Mouse (Mus musculus) left cerebral cortex, adult 18-20 months (tissue): ENCODE data around the gene Psmb10. TPM values are rescaled to one million over a fixed set of nuclear protein-coding genes. Genes with fewer than 3 reads are reported as not detected.
A peak's percentile ranks its signal among the peaks of the same experiment; 100 is the strongest.

Experiments used
- DNase-seq, 2 experiments: peaks; one replicate each; pipeline ENCODE4 v3.0.0; 2021 to 2022; ENCODE audit warnings: low spot score in 2 of 2, mixed read lengths in 1 of 2
- total RNA-seq, 2 experiments: library from RNA; stranded (reverse); gene quantifications; 2 replicates each; pipeline ENCODE4 v1.2.3; 2021

Psmb10 gene
- total RNA-seq, 2 experiments from 2014 or later: 92.9 to 93.3 TPM

DNA sequence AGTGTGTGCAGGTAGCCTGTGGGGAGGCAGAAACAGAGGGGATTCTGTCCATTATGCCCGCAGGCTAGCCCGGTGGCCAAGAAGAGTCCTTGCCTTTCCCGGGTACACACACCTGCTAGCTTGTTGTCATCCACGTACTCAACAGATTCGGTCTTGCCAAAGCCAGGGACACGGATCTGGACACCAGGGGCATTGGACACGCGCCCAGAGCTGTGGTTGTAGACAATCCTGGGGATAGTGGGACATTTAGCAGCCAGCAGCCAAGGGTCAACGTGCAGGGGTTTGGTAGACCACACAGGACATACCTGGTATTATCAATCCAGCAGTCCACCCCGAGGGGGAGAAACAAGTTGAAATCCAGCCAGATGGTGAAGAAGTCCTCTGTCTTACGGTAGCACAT lies 3.8 kb upstream of the Psmb10 start:
- DNase-seq: no peak

DNA sequence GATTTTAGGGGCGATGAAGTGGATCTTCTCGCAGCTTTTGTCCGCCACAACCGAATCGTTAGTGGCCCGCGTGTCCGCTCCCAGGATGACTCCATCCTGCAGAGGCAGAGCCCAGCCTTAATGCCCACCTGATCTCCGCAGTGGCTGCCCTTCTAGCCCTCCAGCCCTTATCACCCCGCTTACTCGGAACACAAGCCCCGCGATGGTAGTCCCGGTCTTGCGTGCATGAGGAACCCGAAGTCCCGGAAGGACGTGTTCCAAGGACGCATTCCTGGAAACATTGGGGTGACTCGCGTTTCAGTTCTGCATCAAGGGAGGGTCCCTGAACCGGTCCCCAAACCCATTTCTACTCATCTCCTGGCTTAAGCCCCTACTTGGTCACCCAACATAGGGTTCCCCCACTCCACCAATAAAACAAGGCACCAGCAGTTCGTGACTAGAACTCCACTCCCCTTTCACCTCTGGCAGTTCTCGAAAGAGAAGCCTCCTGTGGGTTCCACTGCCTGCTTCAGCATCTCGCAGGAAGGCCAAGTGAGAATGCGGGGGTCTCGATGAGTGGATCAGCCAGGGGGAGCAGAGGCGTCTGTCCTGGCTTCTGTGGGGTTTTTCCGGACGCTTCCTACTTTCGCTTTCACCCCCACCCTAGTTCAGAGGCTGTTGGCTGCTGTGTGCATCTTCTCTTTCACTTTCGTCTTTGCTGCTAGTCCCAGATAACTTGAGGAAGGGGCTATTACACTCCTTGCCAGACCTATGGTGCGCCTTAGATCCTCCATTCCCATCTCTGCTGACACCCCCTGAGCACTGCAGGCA lies 543 bp downstream of the Psmb10 start:
- DNase-seq: peak; percentile 38 to 56

DNA sequence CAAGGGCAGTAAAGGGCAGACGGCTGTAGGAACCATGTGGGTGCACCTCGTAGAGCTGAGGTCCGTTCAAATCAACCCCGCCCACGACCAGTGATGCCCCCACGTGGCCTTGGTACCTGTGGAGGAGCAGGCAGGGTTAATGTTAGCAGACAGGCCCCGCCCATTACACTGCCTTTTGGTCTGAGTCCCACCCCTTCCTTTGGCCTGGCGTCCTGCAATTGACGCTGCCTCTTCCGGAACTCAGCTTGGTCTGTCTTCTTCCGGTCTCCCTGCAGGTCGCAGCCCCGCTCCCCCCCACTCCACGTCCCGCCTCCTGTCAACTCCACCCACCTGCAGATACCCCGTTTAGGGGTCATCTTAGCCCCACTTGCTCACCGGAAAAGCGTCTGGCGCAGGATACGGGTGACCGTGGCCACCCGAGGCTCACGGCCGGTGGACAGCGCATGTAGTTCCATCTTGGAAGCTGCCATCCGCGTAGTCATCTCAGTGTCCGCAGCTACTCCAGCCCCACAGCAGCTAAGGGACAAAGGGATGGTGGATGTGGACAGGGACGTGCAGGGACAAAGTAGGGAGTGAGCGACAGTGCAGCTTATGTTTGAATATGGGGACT lies 1.3 kb downstream of the Psmb10 start:
- DNase-seq: peak; percentile 85 to 89

DNA sequence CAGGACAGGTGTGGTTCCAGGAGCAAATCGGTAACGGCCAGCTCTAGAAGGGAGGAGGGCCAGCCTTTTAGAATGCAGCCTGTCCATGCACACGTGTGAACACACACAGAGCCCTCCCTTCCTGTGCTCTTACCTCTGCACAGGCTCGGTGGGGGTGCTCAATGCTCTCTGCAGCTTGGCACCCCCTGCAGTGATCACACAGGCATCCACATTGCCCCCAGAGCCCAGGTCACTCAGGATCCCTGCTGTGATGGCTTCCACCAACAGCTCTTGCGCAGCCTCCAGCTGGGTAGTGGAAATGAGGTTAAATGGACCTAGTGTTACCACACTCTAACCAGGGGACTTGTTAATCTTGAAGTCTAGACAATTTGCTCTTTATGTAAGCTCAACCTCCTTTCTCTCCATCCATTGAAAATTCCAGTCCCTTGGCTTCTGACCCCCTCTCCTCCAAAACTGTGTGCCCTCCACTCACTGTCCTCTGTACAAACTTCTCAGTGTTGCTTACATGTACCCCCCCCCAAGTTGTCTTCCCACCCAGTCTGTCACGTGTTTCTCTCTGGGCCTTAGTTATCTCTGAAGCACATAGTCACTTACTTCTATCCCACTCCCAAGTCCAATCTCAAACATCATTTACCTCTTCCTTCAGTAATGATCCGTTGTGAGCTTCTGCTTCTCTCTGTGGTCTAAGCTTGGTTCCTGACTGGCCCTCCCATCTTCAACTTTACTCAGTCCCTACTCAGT lies 2.2 kb downstream of the Psmb10 start:
- DNase-seq: no peak

DNA sequence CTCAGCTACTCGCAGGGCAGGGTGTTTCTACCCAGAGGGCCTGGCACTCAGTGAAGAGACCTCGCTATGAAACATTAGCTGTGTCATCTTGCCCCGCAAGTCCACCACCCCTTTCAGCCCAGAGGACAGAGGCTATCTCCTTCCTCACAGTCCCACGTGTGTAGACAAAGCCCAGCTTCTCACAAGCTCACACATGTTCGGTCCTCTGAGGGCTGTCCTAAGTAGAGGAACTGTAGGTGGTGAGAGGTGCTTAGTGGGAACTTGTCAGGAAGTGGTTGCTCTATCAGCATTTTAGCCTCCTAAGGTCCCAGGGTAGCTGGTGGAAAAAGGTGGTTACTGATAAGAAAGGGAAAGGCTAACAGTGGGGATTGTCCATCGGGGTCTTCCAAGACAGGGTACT lies 3.1 kb downstream of the Psmb10 start:
- no peak for DNase-seq

DNA sequence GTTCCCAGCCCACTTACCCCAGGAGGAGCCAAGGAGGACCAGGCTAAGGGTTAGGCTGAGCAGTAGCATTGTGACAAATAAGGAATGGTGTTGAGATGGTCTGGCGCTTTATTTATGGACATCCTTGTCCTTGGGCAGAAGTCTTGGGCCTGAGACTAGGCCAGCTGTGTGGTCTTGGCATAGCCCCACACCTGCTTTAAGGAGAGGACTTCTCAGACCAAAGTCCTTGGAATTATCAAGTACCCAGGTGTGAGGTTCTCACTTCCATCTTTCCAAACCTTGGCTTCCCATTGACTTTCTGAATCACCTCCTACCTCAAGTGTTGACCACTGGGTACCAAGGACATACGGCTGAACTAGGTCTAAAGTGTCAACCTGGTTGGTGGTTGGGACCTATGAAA lies 4.5 kb downstream of the Psmb10 start, which contains the start of gene Ctrl:
Gene Ctrl (minus strand): TSS at position 101 of the 400 bp plus-strand sequence.
- no peak for DNase-seq

DNA sequence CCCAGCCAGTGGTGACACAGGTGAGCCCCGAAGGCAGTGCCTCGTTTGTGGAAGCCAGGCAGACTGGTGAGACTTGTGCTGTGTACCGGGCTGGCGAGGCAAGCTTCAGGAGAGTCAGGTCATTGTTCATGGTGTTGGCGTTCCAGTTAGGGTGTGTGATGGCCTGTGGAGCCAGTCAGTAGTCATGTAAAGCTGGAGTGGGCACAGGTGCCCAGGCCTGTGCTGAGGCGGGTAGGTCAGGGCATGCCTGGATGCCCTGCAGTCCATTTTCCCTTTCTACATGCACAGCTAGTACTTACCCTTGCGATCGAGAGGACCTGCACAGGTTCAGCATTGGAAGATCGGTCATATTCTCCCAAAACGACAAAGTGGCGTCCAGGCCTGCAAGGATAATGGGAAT lies 5.7 kb downstream of the Psmb10 start:
- DNase-seq: no peak

DNA sequence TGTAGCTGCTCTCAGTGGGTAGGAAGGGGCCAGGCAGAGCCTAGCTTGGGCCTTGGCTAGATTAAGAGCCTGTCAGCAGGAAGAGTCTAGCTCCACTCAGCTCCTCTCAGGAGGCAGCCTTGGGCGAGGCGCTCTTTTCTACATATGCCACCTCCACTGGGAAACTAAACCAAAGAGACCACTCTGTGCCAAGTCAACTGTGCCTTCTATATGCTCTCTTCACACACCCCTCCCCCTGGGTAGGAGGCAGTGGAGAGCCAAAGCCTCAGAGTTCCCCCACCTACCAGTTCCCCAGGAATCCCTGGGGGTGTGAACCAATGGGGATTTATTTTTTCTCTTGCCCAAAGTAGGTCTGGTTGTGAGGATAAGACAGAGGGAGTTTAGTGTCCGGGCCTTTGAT lies 7.0 kb downstream of the Psmb10 start:
- DNase-seq: peak; percentile 53 to 61

DNA sequence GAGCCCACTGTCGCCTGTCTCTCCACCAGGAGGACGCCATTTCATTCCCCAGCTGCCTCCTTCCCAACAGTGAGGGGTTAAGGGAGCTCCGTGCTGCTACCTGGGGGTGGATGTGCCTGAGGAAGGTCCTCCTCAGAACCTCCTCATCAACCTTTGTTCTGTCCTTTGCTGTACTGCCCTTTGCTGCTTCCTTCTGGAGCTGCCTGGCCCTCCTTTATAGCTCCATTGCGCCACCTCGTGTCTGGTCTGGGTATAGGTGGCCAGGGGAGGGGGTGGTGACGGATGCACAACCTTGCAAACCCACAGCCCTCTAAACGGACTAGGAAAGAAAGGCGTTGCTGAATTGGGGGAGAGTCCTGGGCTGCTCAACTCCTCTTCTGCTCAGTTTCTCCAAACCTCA lies 7.6 kb downstream of the Psmb10 start:
- DNase-seq: peak; percentile 84 to 90

DNA sequence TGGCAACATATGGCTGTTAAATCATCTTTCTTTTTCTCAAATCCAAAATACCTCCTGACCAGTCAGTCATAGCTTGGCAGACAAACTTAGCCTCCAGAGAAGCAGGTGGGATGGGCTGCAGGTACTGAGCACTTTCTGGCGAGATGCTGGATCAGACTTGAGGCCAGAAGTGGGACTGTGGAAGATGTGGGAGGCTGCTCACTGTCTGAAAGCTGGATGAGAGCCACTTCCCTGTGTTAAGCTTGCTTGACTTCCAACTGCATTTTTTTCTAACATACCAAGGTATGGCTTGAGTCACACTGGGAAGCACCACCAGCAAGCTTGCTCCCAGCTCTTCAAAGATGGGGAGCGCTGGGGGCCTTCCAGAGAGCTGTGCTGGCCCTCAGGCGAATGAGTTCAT lies 13.1 kb downstream of the Psmb10 start:
- DNase-seq: peak; percentile 50 to 53

DNA sequence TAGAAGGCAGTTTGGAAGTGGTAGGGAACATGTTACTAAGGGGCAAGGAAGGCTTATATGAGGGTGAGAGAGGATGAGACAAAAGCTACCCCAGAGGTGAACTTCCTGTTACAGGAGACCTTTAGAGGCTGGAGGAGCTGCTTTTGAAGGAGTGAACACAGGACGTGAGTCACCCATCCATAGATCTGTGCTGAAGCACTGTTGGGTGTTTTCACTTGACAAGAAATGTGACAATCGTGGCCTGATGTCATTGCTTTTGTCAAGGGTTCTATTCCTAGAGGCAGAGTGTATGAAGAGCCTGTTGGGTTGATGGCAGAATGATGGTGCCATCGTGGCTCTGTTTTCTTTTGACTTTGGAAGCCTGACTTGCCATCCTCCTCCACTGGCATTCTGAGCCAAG lies 18.9 kb downstream of the Psmb10 start:
- no peak for DNase-seq

DNA sequence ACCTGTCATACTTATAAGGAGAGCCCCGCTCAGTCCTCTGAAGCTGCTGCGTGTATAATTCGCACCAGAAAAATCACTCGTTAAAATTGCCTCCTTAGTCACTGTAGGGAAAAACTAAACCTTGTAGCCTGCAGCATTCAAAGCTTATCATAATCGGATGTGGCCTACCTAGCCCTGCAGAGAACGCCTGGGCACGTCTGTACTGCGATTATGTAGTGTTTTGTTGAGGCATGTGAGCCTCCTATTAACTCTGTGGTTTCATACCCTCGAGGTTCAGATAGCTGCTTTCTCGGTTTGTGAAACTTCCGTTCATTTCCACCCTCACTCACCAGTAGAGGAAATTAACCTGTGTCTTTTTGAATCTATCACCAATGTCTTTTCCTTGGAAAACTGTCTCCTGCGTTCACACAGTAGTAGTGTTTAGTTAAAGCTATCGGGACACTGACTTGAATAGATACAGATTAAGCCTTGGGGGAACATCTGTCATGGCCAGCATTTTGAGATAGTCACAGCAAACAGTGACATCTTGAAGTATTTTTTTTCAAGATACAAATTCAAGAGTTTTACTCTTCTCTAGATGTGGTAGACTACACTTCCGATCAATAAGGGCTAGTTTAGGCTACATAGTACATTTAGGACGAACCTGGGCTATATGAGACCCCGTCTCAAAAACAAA lies 37.2 kb downstream of the Psmb10 start:
- no peak for DNase-seq

DNA sequence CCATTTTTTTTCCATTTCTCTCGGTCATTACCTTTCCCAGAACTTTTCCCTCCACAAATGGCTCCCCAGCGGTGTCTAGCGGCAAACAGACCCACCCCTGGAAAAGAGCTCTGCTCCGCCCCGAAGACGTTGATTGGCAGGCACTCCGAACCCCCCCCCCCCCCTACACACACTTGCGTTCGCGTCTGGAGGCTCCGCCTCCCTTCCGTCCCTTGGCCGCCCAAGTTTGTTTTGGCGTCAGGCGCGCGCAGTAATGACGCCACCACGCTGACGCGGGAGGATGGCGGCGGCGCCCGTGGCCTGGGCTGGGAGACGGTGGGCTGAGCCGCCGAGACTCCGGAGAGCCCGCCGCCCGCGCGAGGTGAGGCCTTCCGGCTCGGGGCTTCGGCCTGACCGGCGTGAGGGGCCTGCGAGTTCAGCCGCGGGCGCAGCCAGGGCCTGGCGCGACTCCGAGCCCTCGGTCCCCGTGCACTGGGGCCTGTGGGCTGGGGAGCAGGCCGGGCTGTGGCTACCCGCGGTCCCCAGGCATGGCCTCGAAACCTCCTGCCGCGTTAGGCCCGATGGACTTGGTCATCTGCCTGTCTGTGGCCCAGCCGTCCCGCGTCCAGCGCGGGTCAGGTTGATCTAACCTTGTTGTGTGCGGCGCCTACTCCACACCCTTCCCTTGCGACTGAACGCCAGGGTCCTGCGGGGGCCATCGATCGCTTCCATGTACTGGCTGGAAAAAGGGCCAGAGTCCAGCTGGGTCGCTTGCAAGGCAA lies 37.9 kb downstream of the Psmb10 start, which contains the start of gene Pskh1:
Gene Pskh1 (plus strand): TSS at position 262 of the 761 bp plus-strand sequence.
- peak; percentile 90 to 95 for DNase-seq

DNA sequence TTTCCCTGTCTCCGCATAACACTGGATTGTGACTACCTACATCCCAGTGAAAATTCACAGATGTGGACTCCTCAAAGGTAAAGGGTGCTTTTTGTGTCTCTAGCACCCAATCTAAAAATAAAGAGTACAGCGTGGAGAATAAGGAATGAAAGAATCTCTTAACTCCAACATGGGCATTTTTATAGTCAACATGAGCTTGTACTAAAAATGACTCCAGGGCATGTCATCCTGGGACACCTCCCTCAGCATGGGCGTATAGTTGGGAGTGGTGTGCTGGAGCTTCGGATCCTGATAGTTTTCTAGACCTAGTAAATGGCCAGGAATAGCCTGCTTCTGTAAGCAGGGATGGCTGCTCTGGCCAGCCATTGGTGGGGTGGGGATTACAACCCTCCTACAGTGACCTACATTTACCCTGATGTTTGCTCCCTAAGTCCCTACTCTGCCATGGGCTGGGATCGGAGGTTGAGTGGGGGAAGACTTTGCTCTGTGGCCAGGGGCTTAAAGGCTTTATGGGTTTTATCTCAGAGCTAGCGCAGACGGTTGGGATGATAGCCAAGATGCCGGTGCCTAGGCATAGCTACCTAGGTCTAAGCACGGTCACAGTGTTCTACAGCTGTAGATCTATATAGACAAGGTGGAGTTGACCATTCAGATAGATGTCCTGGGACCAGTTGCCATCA lies 40.3 kb downstream of the Psmb10 start:
- DNase-seq: no peak

DNA sequence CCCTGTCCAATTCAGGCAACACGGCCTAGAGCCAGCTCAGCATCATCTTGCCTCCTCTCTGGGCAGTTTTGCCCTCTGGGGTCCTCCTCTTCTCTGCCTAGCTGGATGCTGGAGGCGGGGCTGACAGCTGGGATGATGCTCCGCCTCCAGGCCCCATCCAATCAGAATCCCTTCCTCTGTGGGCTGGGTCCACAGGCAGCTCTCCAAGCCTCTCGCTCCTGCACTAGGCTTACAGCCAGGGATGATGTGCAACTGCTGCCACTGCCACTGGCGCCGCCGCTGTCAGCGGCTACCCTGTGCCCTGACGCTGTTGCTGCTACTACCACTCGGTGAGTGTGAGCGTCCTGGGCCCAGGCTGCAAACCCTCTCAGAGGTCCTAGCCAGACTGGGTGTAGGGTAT lies 44.9 kb downstream of the Psmb10 start, which contains the start of gene Nrn1l:
Gene Nrn1l (plus strand): TSS at position 229 of the 400 bp plus-strand sequence.
- peak; percentile 73 to 82 for DNase-seq

DNA sequence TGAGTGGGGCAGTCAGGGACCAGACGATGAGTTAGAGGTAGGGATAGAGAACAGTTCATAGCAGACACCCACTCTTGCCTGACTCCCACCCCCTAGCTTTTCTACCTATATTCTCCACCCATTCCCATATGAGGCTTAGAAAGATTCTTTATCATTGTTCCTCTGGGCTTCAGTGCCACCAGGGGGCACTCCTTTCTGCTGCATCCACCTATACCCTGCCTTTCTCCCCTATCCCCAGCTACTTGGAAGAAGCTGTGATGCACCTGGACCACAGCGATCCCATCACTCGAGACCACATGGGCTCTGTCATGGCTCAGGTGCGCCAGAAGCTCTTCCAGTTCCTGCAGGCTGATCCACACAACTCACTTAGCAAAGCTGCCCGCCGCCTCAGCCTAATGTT lies 45.8 kb downstream of the Psmb10 start:
- peak in 1 of 2 experiments; percentile 41 for DNase-seq

DNA sequence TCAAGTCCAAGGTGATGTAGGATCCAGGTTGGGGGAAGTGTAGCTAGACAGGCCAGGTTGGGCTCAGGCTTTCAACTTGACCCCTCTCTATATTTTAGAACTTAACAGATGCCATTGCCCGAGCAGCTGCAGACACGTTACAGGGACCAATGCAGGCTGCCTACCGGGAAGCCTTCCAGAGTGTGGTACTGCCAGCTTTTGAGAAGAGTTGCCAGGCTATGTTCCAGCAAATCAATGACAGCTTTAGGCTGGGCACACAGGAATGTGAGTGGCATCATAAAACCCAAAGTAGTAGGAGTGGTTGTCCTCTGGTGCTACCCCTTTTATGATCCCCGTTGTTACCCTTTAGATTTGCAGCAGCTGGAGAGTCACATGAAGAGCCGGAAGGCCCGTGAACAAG lies 47.4 kb downstream of the Psmb10 start:
- DNase-seq: peak; percentile 55 to 60

DNA sequence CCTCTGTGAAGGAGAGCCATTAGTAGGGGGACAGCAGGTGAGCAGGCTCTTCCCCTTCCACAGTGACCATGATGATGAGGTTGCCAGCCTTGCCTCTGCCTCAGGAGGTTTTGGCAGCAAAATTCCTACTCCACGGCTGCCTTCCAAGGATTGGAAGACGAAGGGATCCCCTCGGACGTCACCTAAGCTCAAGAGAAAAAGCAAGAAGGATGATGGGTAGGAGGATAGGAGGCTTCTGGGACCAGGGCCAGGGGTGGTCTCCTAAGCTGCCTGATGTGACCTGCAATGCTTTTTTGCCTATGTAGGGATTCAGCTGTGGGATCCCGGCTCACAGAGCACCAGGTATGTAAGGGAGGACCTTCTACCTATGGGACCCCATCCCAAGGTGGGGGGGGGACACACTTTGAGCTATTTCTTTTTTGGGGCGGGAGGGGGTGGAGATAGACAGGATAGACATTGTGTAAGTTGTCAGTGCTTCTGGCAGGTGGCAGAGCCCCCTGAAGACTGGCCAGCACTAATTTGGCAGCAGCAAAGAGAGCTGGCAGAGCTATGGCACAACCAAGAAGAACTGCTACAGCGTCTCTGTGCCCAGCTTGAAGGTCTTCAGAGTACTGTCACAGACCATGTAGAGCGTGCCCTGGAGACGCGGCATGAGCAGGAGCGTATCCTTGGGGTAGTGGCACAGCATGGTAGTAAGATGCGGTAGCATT lies 48.3 kb downstream of the Psmb10 start:
- DNase-seq: no peak
